Mouse (Mus musculus) cerebellum, adult 2 months (tissue): Measurements from ENCODE around the gene Hax1.

ENCODE experiments used
- CTCF ChIP-seq: fragments of 200-500 bp; IDR thresholded peaks from 2 replicates; pipeline ENCODE4 v1.5.1; 2011; ENCODE audit warnings: low read depth, mild to moderate bottlenecking, control low read depth, low read length, moderate library complexity, borderline replicate concordance; ENCODE audit not compliant: insufficient read depth
- POLR2A ChIP-seq: fragments of 200-500 bp; IDR thresholded peaks from 2 replicates; pipeline ENCODE4 v1.6.1; 2011; ENCODE audit warnings: low read length, control low read depth, borderline replicate concordance; ENCODE audit not compliant: insufficient read depth

- no peak for TF ChIP-seq CTCF
- no peak for TF ChIP-seq POLR2A
Observed at GRCm38 (mm10) chr3:89987211-89987610, 11.4 kb downstream of the Hax1 start.
